In genomic region chr19:48203928-48204470, GRCm38 (mm10) we compare ENCODE assay signal across 9 mouse cellular contexts. TPM values are rescaled to one million over a fixed set of nuclear protein-coding genes. Genes with fewer than 3 reads are reported as not detected.
A peak's percentile ranks its signal among the peaks of the same experiment; 100 is the strongest.
DNase-seq lines count a peak whose midpoint lies in the region; ATAC-seq and TF ChIP-seq lines count a peak whose summit lies in the region.
"Had no signal": no experiment of that assay in that cellular context is flagged by ENCODE, and none has a peak within 500 bp of the region (broad histone marks: within the 10 kb centered on the region; RNA-seq: fewer than 3 reads in every experiment).

No protein-coding gene starts in this region.

- peak; percentile 86 for DNase-seq in brain, adult 2 months (ENCODE audit: low read depth, low spot score)
- DNase-seq in forebrain, postnatal 0 days = peak; percentile 89
- peak; percentile 91 for DNase-seq in hindbrain, postnatal 0 days (ENCODE audit: low spot score)
- DNase-seq in left cerebral cortex, adult 2 months (ENCODE audit: extremely low spot score in 1 of 2, low spot score in 2 of 2) = peak; percentile 79 to 89
- peak; percentile 56 for DNase-seq in stomach, postnatal 0 days (ENCODE audit: low spot score)
- DNase-seq in T-cell, adult 2 months (ENCODE audit: low spot score) = no peak

- H3K36me3 ChIP-seq in ES-Bruce4 (ENCODE audit: control insufficient read depth, insufficient read depth, low read length, poor library complexity, severe bottlenecking) = no peaks in the 10 kb centered on the region
- H3K36me3 ChIP-seq in forebrain, postnatal 0 days (ENCODE audit: insufficient read depth) = no peaks in the 10 kb centered on the region
- H3K36me3 ChIP-seq in hindbrain, postnatal 0 days (ENCODE audit: insufficient read depth, low read length) = no peaks in the 10 kb centered on the region
- H3K36me3 ChIP-seq in midbrain, embryonic 13.5 days = no peaks in the 10 kb centered on the region
- no peaks in the 10 kb centered on the region for H3K36me3 ChIP-seq in stomach, postnatal 0 days (ENCODE audit: control insufficient read depth, insufficient read depth, low read length)

- no peak for TF ChIP-seq POLR2A in ES-Bruce4 (IDR thresholded peaks at IDR 0.05; ENCODE audit: insufficient read depth, low read length)

- TF ChIP-seq CTCF in ES-Bruce4 (IDR thresholded peaks at IDR 0.05; ENCODE audit: low read depth, low read length) = peak; percentile 73
- peak; percentile 91 for TF ChIP-seq CTCF in forebrain, postnatal 0 days (IDR thresholded peaks at IDR 0.05; ENCODE audit: low read depth)
- TF ChIP-seq CTCF in hindbrain, postnatal 0 days (IDR thresholded peaks at IDR 0.05; ENCODE audit: low read depth) = peak; percentile 94
- TF ChIP-seq CTCF in left cerebral cortex, adult 2 months (IDR thresholded peaks at IDR 0.05) = peak; percentile 89
- TF ChIP-seq CTCF in stomach, postnatal 0 days (IDR thresholded peaks at IDR 0.05; ENCODE audit: low read depth) = peak; percentile 80

- H3K4me2 ChIP-seq in forebrain, postnatal 0 days (ENCODE audit: low read depth) = peak overlapping the region; percentile 81
- H3K4me2 ChIP-seq in hindbrain, postnatal 0 days (ENCODE audit: low read depth, low read length) = peak overlapping the region; percentile 97
- H3K4me2 ChIP-seq in midbrain, embryonic 13.5 days (replicated peaks) = peak overlapping the region; percentile 92
- no peak overlapping the region for H3K4me2 ChIP-seq in stomach, postnatal 0 days (replicated peaks; ENCODE audit: low read depth)

- H3K27me3 ChIP-seq in ES-Bruce4 (ENCODE audit: control insufficient read depth, insufficient read depth, low read length, poor library complexity, severe bottlenecking) = peaks cover 19% of the 10 kb centered on the region
- H3K27me3 ChIP-seq in forebrain, postnatal 0 days (ENCODE audit: insufficient read depth, low read length) = peaks cover 9% of the 10 kb centered on the region; the same call in 1 of the 2 replicates
- H3K27me3 ChIP-seq in hindbrain, postnatal 0 days (ENCODE audit: insufficient read depth, low read length) = no peaks in the 10 kb centered on the region
- H3K27me3 ChIP-seq in midbrain, embryonic 13.5 days = peaks cover 27% of the 10 kb centered on the region
- peaks cover 3% of the 10 kb centered on the region; the same call in 1 of the 2 replicates for H3K27me3 ChIP-seq in stomach, postnatal 0 days (ENCODE audit: control insufficient read depth, insufficient read depth, low read length)

- no peaks in the 10 kb centered on the region for H3K9me3 ChIP-seq in ES-Bruce4 (replicated peaks; ENCODE audit: control insufficient read depth, insufficient read depth, low read length, poor library complexity, severe bottlenecking)
- H3K9me3 ChIP-seq in forebrain, postnatal 0 days (ENCODE audit: low read length) = no peaks in the 10 kb centered on the region
- H3K9me3 ChIP-seq in hindbrain, postnatal 0 days (ENCODE audit: low read length) = no peaks in the 10 kb centered on the region
- no peaks in the 10 kb centered on the region; the same call in 1 of the 2 replicates for H3K9me3 ChIP-seq in midbrain, embryonic 13.5 days
- no peaks in the 10 kb centered on the region for H3K9me3 ChIP-seq in stomach, postnatal 0 days (ENCODE audit: control insufficient read depth, low read length)

- no peak for TF ChIP-seq EP300 in ES-Bruce4 (IDR thresholded peaks at IDR 0.05; ENCODE audit: insufficient read depth, low read depth, low read length)
- no peak for TF ChIP-seq EP300 in stomach, postnatal 0 days (optimal IDR thresholded peaks at IDR 0.05)

- no peaks in the 10 kb centered on the region for H3K4me1 ChIP-seq in ES-Bruce4 (ENCODE audit: control insufficient read depth, insufficient read depth, low read length)
- no peaks in the 10 kb centered on the region; the same call in 1 of the 2 replicates for H3K4me1 ChIP-seq in forebrain, postnatal 0 days (ENCODE audit: insufficient read depth)
- H3K4me1 ChIP-seq in hindbrain, postnatal 0 days (ENCODE audit: insufficient read depth, low read length) = peaks cover 13% of the 10 kb centered on the region; the same call in 1 of the 2 replicates
- peaks cover 37% of the 10 kb centered on the region for H3K4me1 ChIP-seq in midbrain, embryonic 13.5 days (replicated peaks)
- H3K4me1 ChIP-seq in stomach, postnatal 0 days (replicated peaks; ENCODE audit: control insufficient read depth, insufficient read depth) = no peaks in the 10 kb centered on the region

- H3K9ac ChIP-seq in ES-Bruce4 (ENCODE audit: low read depth, poor library complexity, severe bottlenecking) = no peak overlapping the region
- peak overlapping the region; percentile 67; the same call in 1 of the 2 replicates for H3K9ac ChIP-seq in forebrain, postnatal 0 days
- H3K9ac ChIP-seq in hindbrain, postnatal 0 days (replicated peaks; ENCODE audit: low read length) = no peak overlapping the region
- H3K9ac ChIP-seq in midbrain, embryonic 13.5 days (replicated peaks) = peak overlapping the region; percentile 77; the same call in 1 of the 2 replicates
- no peak overlapping the region for H3K9ac ChIP-seq in stomach, postnatal 0 days (ENCODE audit: low read length)

- no peak overlapping the region for H3K27ac ChIP-seq in ES-Bruce4 (ENCODE audit: insufficient read depth, low read length)
- H3K27ac ChIP-seq in forebrain, postnatal 0 days (ENCODE audit: low read depth, low read length) = no peak overlapping the region
- no peak overlapping the region for H3K27ac ChIP-seq in hindbrain, postnatal 0 days
- peak overlapping the region; percentile 88; the same call in 1 of the 2 replicates for H3K27ac ChIP-seq in left cerebral cortex, adult 2 months
- no peak overlapping the region for H3K27ac ChIP-seq in midbrain, embryonic 13.5 days
- H3K27ac ChIP-seq in stomach, postnatal 0 days (replicated peaks) = no peak overlapping the region

- intact Hi-C loops in left cerebral cortex, adult 2 months (cut with DNase I) = loop anchor here (1.0 to 10.0 kb wide), 6 partner anchors 187 to 1531 kb away; no protein-coding TSS in a partner anchor

- peak; percentile 71; the same call in 1 of the 2 replicates for ATAC-seq in forebrain, postnatal 0 days
- ATAC-seq in hindbrain, postnatal 0 days = no peak
- no peak for ATAC-seq in midbrain, embryonic 13.5 days
- ATAC-seq in stomach, postnatal 0 days (ENCODE audit: low FRiP score, low TSS enrichment) = no peak

- H3K4me3 ChIP-seq in ES-Bruce4 (ENCODE audit: low read depth, low read length) = no peak overlapping the region
- H3K4me3 ChIP-seq in forebrain, postnatal 0 days (ENCODE audit: low read depth, low read length) = peak overlapping the region; percentile 45
- peak overlapping the region; percentile 67 for H3K4me3 ChIP-seq in hindbrain, postnatal 0 days (ENCODE audit: low read length)
- peak overlapping the region; percentile 65 for H3K4me3 ChIP-seq in left cerebral cortex, adult 2 months
- peak overlapping the region; percentile 60 for H3K4me3 ChIP-seq in midbrain, embryonic 13.5 days (replicated peaks)
- no peak overlapping the region for H3K4me3 ChIP-seq in stomach, postnatal 0 days (ENCODE audit: low read depth, low read length)

- 2% methylated on average over 22 of the region's 22 CpGs for WGBS in forebrain, postnatal 0 days
- 3% methylated on average over 22 of the region's 22 CpGs for WGBS in hindbrain, postnatal 0 days
- 1% methylated on average over 22 of the region's 22 CpGs for WGBS in midbrain, embryonic 13.5 days
- WGBS in stomach, postnatal 0 days = 3% methylated on average over 22 of the region's 22 CpGs

RNA-seq across cellular contexts. Expression of gene Sorcs3, which starts 1.8 kb away (rescaled TPM):
- not detected in 2 replicates for polyA plus RNA-seq in ES-Bruce4 (2011; ENCODE audit: insufficient read depth, insufficient read length, low read depth, missing spikeins)
- 12.6 and 20.8 TPM in 2 replicates for total RNA-seq in forebrain, postnatal 0 days (2014; rRNA removed)
- 6.3 and 10.9 TPM in 2 replicates for polyA plus RNA-seq in forebrain, postnatal 0 days (2015; fragmentation: Nextera tagmentation; extraction: Ambion mirVana)
- total RNA-seq in hindbrain, postnatal 0 days (2014; rRNA removed) = 19.7 and 20.7 TPM in 2 replicates
- polyA plus RNA-seq in hindbrain, postnatal 0 days (2015; fragmentation: Nextera tagmentation; extraction: Ambion mirVana) = 11.5 and 12.2 TPM in 2 replicates
- total RNA-seq in left cerebral cortex, adult 2 months (2021) = 10 to 100 TPM; 38.8 to 51.0 TPM
- 11.5 and 11.8 TPM in 2 replicates for polyA plus RNA-seq in midbrain, embryonic 13.5 days (2015; fragmentation: Nextera tagmentation; extraction: Ambion mirVana)
- polyA plus RNA-seq in stomach, postnatal 0 days (2015; fragmentation: Nextera tagmentation; extraction: Ambion mirVana) = 0.28 TPM in 2 replicates
- total RNA-seq: neutrophil, adult 5-6 weeks had no signal

Comparison
In these comparisons a context has a peak if more than half of its experiments do, and no peak if none do; other contexts are left out.
1. H3K4me3 ChIP-seq: peak in forebrain, postnatal 0 days (single experiment), hindbrain, postnatal 0 days (single experiment), left cerebral cortex, adult 2 months (single experiment) and midbrain, embryonic 13.5 days (single experiment); none in ES-Bruce4 (single experiment) and stomach, postnatal 0 days (single experiment).
2. H3K9ac ChIP-seq: peak in forebrain, postnatal 0 days (single experiment) and midbrain, embryonic 13.5 days (single experiment); none in ES-Bruce4 (single experiment), hindbrain, postnatal 0 days (single experiment) and stomach, postnatal 0 days (single experiment).
3. Peak in every context shown above with its lines, with median percentiles within 50 percentile points of each other: CTCF ChIP-seq.